Mouse (Mus musculus) embryonic facial prominence, embryonic 12.5 days (tissue): Measurements from ENCODE around the gene Olfr1192-ps1. TPM values are rescaled to one million over a fixed set of nuclear protein-coding genes. Genes with fewer than 3 reads are reported as not detected.
"Not testable (repeated sequence)": the region's sequence is repeated elsewhere in the genome, so short reads cannot be mapped to it uniquely, and the experiment has no call there.

Experiments used
- ATAC-seq: fragments of 200-750 bp; cut with Nextera tagmentation; 2 replicates; pipeline ENCODE4 v1.8.0; 2017; ENCODE audit not compliant: insufficient number of reproducible peaks, insufficient read depth, low FRiP score, low TSS enrichment
- H3K27ac ChIP-seq: fragments of 300-500 bp; sonication (generic); 2 replicates; pipeline ENCODE4 v1.5.1; 2016; ENCODE audit warnings: mild to moderate bottlenecking
- H3K27me3 ChIP-seq: fragments of 300-500 bp; sonication (generic); 2 replicates; pipeline ENCODE4 v1.6.1; 2016; ENCODE audit warnings: mild to moderate bottlenecking, moderate library complexity
- H3K36me3 ChIP-seq: fragments of 300-500 bp; sonication (generic); 2 replicates; pipeline ENCODE4 v1.6.1; 2016; ENCODE audit warnings: mild to moderate bottlenecking
- H3K4me1 ChIP-seq: fragments of 300-500 bp; sonication (generic); 2 replicates; pipeline ENCODE4 v1.6.1; 2016
- H3K4me2 ChIP-seq: fragments of 300-500 bp; sonication (generic); replicated peaks from 2 replicates; pipeline ENCODE4 v1.6.1; 2016; ENCODE audit warnings: mild to moderate bottlenecking, moderate library complexity
- H3K4me3 ChIP-seq: fragments of 300-500 bp; sonication (generic); 2 replicates; pipeline ENCODE4 v1.5.1; 2016; ENCODE audit warnings: mild to moderate bottlenecking
- H3K9ac ChIP-seq: fragments of 300-500 bp; sonication (generic); 2 replicates; pipeline ENCODE4 v1.6.1; 2016; ENCODE audit warnings: mild to moderate bottlenecking, moderate library complexity
- H3K9me3 ChIP-seq: fragments of 300-500 bp; sonication (generic); 2 replicates; pipeline ENCODE4 v1.6.1; 2016; ENCODE audit warnings: mild to moderate bottlenecking, moderate library complexity
- WGBS: fragments of 180-500 bp; shearing (Covaris S2); methylation state at CpG from one replicate; pipeline ENCODE4 v1.1.7; 2016; 5-methylcytosine and 5-hydroxymethylcytosine counted together
- polyA plus RNA-seq: library from polyadenylated mRNA; unstranded; fragments of >200 nt; fragmentation: Nextera tagmentation; extraction: Ambion mirVana; gene quantifications from 2 replicates; pipeline ENCODE4 v1.2.1, GENCODE M21; 2016

The Olfr1192-ps1 gene
- not detected in 2 replicates for polyA plus RNA-seq

- no peak within 1 kb of the TSS for H3K4me3 ChIP-seq
- H3K4me2 ChIP-seq: no peak within 1 kb of the TSS
- ATAC-seq: no peak
- no peaks in the 10 kb centered on the region for H3K4me1 ChIP-seq
- WGBS: 43% methylated on average over 1 of the region's 1 CpGs
- no peaks in the 10 kb centered on the region for H3K27me3 ChIP-seq
- H3K36me3 ChIP-seq: no peaks in the 10 kb centered on the region
- no peak within 1 kb of the TSS for H3K9ac ChIP-seq
- H3K9me3 ChIP-seq: no peaks in the 10 kb centered on the region
- H3K27ac ChIP-seq: no peak within 1 kb of the TSS
Observed at GRCm38 (mm10) chr2:88648209-88648608, at the start of gene Olfr1192-ps1. TSS of gene Olfr1192-ps1 (plus strand) at chr2:88648509.

- H3K4me1 ChIP-seq, H3K9me3 ChIP-seq, H3K9ac ChIP-seq, H3K27me3 ChIP-seq, H3K4me3 ChIP-seq, ATAC-seq, H3K27ac ChIP-seq, H3K4me2 ChIP-seq, H3K36me3 ChIP-seq: not testable (repeated sequence)
- WGBS: 92% methylated on average over 1 of the region's 1 CpGs
Observed at GRCm38 (mm10) chr2:88640242-88640641, 8.1 kb upstream of the Olfr1192-ps1 start, which contains the start of gene Olfr1191-ps1. TSS of gene Olfr1191-ps1 (plus strand) at chr2:88640542.

- not testable (repeated sequence) for ATAC-seq, H3K4me2 ChIP-seq, H3K27ac ChIP-seq, H3K4me3 ChIP-seq, H3K27me3 ChIP-seq, H3K9me3 ChIP-seq, H3K36me3 ChIP-seq, H3K4me1 ChIP-seq, H3K9ac ChIP-seq
Observed at GRCm38 (mm10) chr2:88675328-88675727, 27.0 kb downstream of the Olfr1192-ps1 start, which contains the start of gene Olfr1193. TSS of gene Olfr1193 (plus strand) at chr2:88675628.

- Histone ChIP-seq H3K9me3 (no peaks in the 10 kb centered on the region), H3K4me1 (no peaks in the 10 kb centered on the region), H3K4me3 (no peak within 1 kb of the TSS), H3K9ac (no peak within 1 kb of the TSS), H3K27ac (no peak within 1 kb of the TSS), H3K27me3 (no peaks in the 10 kb centered on the region), H3K36me3 (no peaks in the 10 kb centered on the region), H3K4me2 (no peak within 1 kb of the TSS)
- no peak for ATAC-seq
Observed at GRCm38 (mm10) chr2:88689087-88689486, 40.8 kb downstream of the Olfr1192-ps1 start, which contains the start of gene Olfr1195. TSS of gene Olfr1195 (minus strand) at chr2:88689187.

GRCm38 (mm10) chr2:88704497-88704896 is 56.2 kb downstream of the Olfr1192-ps1 start, which contains the start of gene Olfr1196:
TSS of gene Olfr1196 (minus strand) at chr2:88704597.
- Histone ChIP-seq H3K36me3 (no peaks in the 10 kb centered on the region), H3K9me3 (no peaks in the 10 kb centered on the region), H3K9ac (no peak within 1 kb of the TSS), H3K4me3 (no peak within 1 kb of the TSS), H3K4me1 (no peaks in the 10 kb centered on the region), H3K27me3 (no peaks in the 10 kb centered on the region), H3K4me2 (no peak within 1 kb of the TSS), H3K27ac (no peak within 1 kb of the TSS)
- WGBS: 84% methylated on average over 2 of the region's 2 CpGs
- ATAC-seq: no peak

Other genes starting within 250 kb of the Olfr1192-ps1 start
- gene Olfr1179, start 242.1 kb upstream of the Olfr1192-ps1 start, polyA plus RNA-seq: not detected in 2 replicates
- not detected in 2 replicates for gene Olfr1180, start 229.4 kb upstream of the Olfr1192-ps1 start, polyA plus RNA-seq
- gene Olfr1181, start 222.3 kb upstream of the Olfr1192-ps1 start, polyA plus RNA-seq: not detected in 2 replicates
- gene Gm13757, start 199.4 kb upstream of the Olfr1192-ps1 start, polyA plus RNA-seq: not detected in 2 replicates
- not detected in 2 replicates for gene Olfr1183, start 193.6 kb upstream of the Olfr1192-ps1 start, polyA plus RNA-seq
- gene Olfr1184, start 164.9 kb upstream of the Olfr1192-ps1 start, polyA plus RNA-seq: not detected in 2 replicates
- gene Olfr1185-ps1, start 155.2 kb upstream of the Olfr1192-ps1 start, polyA plus RNA-seq: not detected in 2 replicates
- not detected in 2 replicates for gene Olfr1186, start 130.0 kb upstream of the Olfr1192-ps1 start, polyA plus RNA-seq
- gene Olfr1188, start 91.6 kb upstream of the Olfr1192-ps1 start, polyA plus RNA-seq: not detected in 2 replicates
- gene Olfr1189, start 62.1 kb upstream of the Olfr1192-ps1 start, polyA plus RNA-seq: not detected in 2 replicates
- not detected in 2 replicates for gene Olfr1191-ps1, start 8.0 kb upstream of the Olfr1192-ps1 start, polyA plus RNA-seq
- gene Olfr1193, start 27.1 kb downstream of the Olfr1192-ps1 start, polyA plus RNA-seq: not detected in 2 replicates
- gene Olfr1195, start 40.7 kb downstream of the Olfr1192-ps1 start, polyA plus RNA-seq: not detected in 2 replicates
- gene Olfr1196, start 56.1 kb downstream of the Olfr1192-ps1 start, polyA plus RNA-seq: not detected in 2 replicates
- not detected in 2 replicates for gene Olfr1197, start 83.9 kb downstream of the Olfr1192-ps1 start, polyA plus RNA-seq
- not detected in 2 replicates for gene Olfr1198, start 102.9 kb downstream of the Olfr1192-ps1 start, polyA plus RNA-seq
- not detected in 2 replicates for gene Olfr1199, start 112.0 kb downstream of the Olfr1192-ps1 start, polyA plus RNA-seq
- not detected in 2 replicates for gene Olfr1200, start 122.0 kb downstream of the Olfr1192-ps1 start, polyA plus RNA-seq
- gene Olfr1201, start 144.5 kb downstream of the Olfr1192-ps1 start, polyA plus RNA-seq: not detected in 2 replicates
- 0.04 TPM in 1 of 2 replicates, not detected in the other for gene Olfr1202, start 166.0 kb downstream of the Olfr1192-ps1 start, polyA plus RNA-seq
- gene Olfr1205, start 181.2 kb downstream of the Olfr1192-ps1 start, polyA plus RNA-seq: not detected in 2 replicates
- not detected in 2 replicates for gene Olfr1204, start 200.8 kb downstream of the Olfr1192-ps1 start, polyA plus RNA-seq
- gene Olfr1206, start 214.7 kb downstream of the Olfr1192-ps1 start, polyA plus RNA-seq: not detected in 2 replicates